Mouse (Mus musculus) kidney, embryonic 16.5 days (tissue): ENCODE measurements around the gene Tecpr2. TPM values are rescaled to one million over a fixed set of nuclear protein-coding genes. Genes with fewer than 3 reads are reported as not detected.
A peak's percentile ranks its signal among the peaks of the same experiment; 100 is the strongest.

Experiments
- ATAC-seq: fragments of 200-750 bp; cut with Nextera tagmentation; 2 replicates; pipeline ENCODE4 v1.8.0; 2017; ENCODE audit warnings: moderate TSS enrichment; ENCODE audit not compliant: low FRiP score, low TSS enrichment
- H3K27ac ChIP-seq: fragments of 300-500 bp; sonication (generic); 2 replicates; pipeline ENCODE4 v1.5.1; 2014; ENCODE audit warnings: low read length
- H3K27me3 ChIP-seq: fragments of 300-500 bp; sonication (generic); 2 replicates; pipeline ENCODE4 v1.6.1; 2014; ENCODE audit warnings: low read length, control low read depth, mixed read lengths; ENCODE audit not compliant: insufficient read depth
- H3K36me3 ChIP-seq: fragments of 300-500 bp; sonication (generic); 2 replicates; pipeline ENCODE4 v1.6.1; 2014; ENCODE audit warnings: low read length, control low read depth, mixed read lengths; ENCODE audit not compliant: insufficient read depth
- H3K4me1 ChIP-seq: fragments of 300-500 bp; sonication (generic); 2 replicates; pipeline ENCODE4 v1.6.1; 2014; ENCODE audit warnings: low read length, control low read depth, mixed read lengths; ENCODE audit not compliant: insufficient read depth
- H3K4me2 ChIP-seq: fragments of 300-500 bp; sonication (generic); replicated peaks from 2 replicates; pipeline ENCODE4 v1.6.1; 2014; ENCODE audit warnings: low read depth, low read length
- H3K4me3 ChIP-seq: fragments of 300-500 bp; sonication (generic); 2 replicates; pipeline ENCODE4 v1.5.1; 2014; ENCODE audit warnings: mild to moderate bottlenecking, low read length
- H3K9ac ChIP-seq: fragments of 300-500 bp; sonication (generic); replicated peaks from 2 replicates; pipeline ENCODE4 v1.6.1; 2014; ENCODE audit warnings: low read length
- H3K9me3 ChIP-seq: fragments of 300-500 bp; sonication (generic); 2 replicates; pipeline ENCODE4 v1.6.1; 2016; ENCODE audit warnings: low read length, control low read depth
- whole genome bisulfite sequencing: fragments of 180-500 bp; shearing (Covaris S2); extraction: QIAGEN DNeasy Blood & Tissue Kit; methylation state at CpG from one replicate; pipeline ENCODE4 v1.1.7; 2014; 5-methylcytosine and 5-hydroxymethylcytosine counted together
- polyA plus RNA-seq: library from polyadenylated mRNA; unstranded; fragments of >200 nt; fragmentation: Nextera tagmentation; extraction: Ambion mirVana; gene quantifications from 2 replicates; pipeline ENCODE4 v1.2.1, GENCODE M21; 2015

Gene Tecpr2
- polyA plus RNA-seq, result 3.6 and 4.5 TPM in 2 replicates

DNA sequence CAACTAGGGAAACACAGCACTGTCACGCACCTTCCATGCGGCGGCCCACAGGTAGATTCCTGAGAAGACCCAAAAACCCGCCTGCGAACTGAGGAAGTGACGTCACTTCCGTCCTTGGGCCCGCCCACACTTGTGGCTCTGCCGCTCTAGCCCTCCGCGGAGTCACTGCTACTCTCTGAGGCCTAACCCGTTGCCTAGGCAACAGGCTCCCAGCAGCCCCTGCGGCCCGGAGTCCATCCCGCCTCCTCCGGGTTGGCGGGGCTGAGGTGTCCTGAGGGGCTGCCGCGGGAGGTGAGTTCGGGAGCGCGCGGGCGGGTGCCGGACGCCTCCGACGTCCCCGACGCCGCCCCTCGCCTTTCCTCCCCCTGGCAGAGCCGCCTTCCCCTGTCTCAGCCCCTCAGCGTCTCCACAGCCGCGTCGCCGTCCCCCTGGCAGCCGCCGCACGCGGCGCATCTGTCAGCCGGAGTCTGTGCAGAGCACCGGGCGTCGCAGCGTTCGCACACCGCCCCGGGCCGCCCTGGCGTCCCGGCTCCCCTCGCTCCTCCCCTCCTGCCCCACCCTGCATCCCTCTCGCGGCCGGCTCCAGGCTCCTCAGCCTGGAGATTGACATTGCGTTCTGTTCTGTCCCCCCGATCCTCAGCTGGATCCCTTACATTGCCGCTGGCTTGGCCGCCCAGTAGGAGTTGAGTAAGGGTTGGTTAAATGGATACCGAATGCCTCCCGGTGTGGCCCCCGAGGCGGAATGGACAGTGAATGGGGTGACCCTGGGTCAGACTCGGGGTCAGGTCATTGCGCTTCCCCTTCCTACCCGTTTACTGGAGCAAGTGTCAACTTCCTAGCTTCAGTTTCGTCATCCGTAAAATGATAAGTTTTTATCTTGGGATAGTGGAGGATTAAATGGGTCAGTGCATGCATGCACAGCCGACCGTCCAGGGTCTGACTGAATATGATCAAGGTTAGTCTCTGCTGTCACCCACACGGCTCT, at the start of gene Tecpr2, which contains the start of gene Cinp:
TSS of gene Tecpr2 (plus strand) at position 229 of the 985 bp plus-strand sequence.
TSS of gene Cinp (minus strand) at position 110 of the 985 bp plus-strand sequence.
- Histone ChIP-seq H3K9me3 (no peaks in the 10 kb centered on the region), H3K4me1 (peaks cover 15% of the 10 kb centered on the region), H3K9ac (peak within 1 kb of the TSS; percentile 90), H3K4me3 (peak within 1 kb of the TSS; percentile 86), H3K4me2 (peak within 1 kb of the TSS; percentile 96), H3K36me3 (no peaks in the 10 kb centered on the region), H3K27me3 (no peaks in the 10 kb centered on the region), H3K27ac (peak within 1 kb of the TSS; percentile 79)
- peak; percentile 99 for ATAC-seq
- under 1% methylated on average over 68 of the region's 74 CpGs for WGBS

DNA sequence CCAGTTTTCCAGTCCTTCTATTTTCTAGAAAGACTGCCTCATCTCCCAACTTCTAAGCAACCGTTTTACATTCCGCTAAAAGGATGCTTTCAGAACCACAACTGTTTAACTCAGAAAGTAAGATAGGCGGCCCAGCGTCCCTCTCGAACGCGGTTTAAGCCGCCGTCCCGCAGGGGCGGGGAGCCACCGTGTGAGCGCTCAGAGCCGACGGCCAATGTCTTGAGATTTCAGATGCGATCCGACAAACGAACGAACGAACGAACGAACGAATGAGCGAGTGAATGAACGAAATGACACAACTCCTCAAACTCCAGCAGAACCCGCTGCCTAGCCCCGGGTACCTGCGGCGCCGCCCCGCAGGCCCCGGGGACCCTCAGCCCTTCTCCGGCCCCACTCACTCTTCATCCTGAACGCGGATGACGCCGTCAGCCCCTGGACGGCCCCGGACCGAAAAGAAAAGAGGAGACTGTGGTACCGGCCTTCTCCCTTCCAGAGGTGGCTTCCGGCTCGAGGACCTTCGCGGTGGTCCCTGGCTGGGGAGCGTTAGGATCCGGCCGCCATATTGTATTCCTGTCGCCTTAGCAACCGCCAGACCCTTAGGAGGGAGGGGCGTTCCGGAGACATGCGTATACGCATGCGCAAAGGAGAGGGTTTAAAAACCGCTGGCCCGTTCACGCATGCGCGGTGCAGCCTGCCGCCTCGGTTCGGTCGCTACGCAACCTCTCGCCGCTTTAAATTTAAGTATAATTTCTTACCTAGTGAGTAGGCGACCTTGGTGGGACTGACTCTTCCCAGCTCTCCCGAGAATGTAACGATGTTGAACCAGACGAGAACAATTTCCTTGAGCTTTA, 48.5 kb upstream of the Tecpr2 start, which contains the start of gene Mok:
TSS of gene Mok (minus strand) at position 592 of the 851 bp plus-strand sequence.
- Histone ChIP-seq H3K27me3 (no peaks in the 10 kb centered on the region), H3K36me3 (no peaks in the 10 kb centered on the region), H3K27ac (0 out of 2 replicates have a peak within 1 kb of the TSS, but pooled peaks have one; percentile 20), H3K4me2 (peak within 1 kb of the TSS; percentile 78), H3K9ac (peak within 1 kb of the TSS; percentile 71), H3K4me3 (peak within 1 kb of the TSS; percentile 86), H3K9me3 (no peaks in the 10 kb centered on the region), H3K4me1 (peaks cover 14% of the 10 kb centered on the region)
- under 1% methylated on average over 71 of the region's 71 CpGs for WGBS
- ATAC-seq, result peak; percentile 43

DNA sequence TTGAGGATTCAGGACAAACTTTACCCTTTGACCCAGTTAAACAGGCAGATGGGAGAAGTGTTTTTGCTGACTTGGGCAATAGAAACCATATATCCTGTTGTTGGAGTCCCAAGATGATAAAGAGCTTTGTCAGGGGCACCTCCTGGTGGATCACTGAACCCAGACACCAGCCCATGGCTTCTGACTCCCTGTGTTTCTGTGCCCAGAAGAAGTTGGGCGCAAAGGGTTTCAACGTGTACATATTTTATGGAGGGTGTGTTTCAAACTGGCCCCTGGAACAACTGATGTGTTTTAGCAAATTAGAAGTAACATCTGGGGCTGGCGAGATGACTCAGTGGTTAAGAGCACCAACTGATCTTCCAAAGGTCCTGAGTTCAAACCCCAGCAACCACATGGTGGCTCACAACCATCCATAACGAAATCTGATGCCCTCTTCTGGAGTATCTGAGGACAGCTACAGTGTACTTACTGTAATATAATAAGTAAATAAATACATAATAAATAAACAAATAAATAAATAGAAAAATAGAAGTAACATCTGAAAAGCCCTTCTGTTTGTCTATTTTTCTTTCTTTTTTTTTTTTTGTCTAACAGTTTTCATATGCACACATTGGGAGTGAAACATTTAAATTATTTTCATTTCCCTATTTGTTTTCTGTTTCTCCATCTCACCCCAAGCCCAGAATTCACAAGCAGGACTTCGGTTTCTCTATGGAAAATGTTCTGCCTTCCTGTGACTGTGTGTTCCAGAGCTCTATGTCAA, 47.2 kb upstream of the Tecpr2 start:
- Histone ChIP-seq H3K36me3 (no peaks in the 10 kb centered on the region), H3K27ac (no peak overlapping the region), H3K27me3 (no peaks in the 10 kb centered on the region), H3K9ac (no peak overlapping the region), H3K4me2 (no peak overlapping the region), H3K4me3 (no peak overlapping the region), H3K4me1 (peaks cover 18% of the 10 kb centered on the region), H3K9me3 (no peaks in the 10 kb centered on the region)
- ATAC-seq, result no peak
- whole genome bisulfite sequencing, result 70% methylated on average over 5 of the region's 5 CpGs

DNA sequence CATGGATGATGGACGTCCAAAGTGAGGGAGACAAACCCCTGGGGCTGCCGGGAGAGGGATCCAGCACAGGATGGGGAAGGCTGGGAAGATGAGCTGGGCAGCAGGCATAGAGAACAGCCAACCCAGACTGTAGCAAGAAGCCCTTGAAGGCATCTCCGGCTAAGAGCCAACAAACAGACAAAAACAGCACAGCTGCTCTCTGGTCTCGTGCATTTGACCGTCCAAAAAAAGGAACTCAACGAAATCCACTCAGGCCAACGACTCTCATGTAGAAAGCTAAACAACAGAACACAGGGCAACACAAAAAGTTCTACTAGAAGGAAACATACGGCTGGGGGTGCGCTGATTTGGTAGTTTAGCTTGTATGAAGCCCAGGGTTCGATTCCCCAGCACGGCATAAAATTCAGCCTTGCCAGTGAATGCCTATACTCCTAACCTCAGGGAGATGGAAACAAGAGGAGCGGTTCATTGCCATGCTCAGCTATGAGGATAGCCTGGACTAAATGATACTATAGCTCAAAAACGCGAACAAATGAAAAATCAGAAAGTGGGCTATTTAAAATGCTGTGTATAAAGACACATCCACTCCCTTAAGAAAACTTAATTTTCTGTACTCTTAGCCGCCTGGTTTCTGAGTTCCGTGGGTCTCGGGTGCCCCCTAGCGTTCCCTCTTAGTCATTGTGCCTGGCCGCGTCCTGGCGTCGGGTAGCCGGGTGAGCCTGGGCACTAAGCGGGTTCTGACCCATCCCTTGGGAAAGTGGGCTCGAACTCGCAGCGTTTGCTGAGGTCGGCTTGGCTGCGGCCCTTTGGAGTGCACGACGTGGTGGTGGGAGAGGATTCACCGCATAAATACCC, 45.6 kb upstream of the Tecpr2 start:
- Histone ChIP-seq H3K27ac (no peak overlapping the region), H3K27me3 (no peaks in the 10 kb centered on the region), H3K9ac (peak overlapping the region; percentile 59), H3K4me3 (peak overlapping the region; percentile 65), H3K4me1 (peaks cover 14% of the 10 kb centered on the region), H3K9me3 (no peaks in the 10 kb centered on the region), H3K4me2 (peak overlapping the region; percentile 84), H3K36me3 (no peaks in the 10 kb centered on the region)
- WGBS, result 21% methylated on average over 32 of the region's 32 CpGs
- ATAC-seq, result no peak

DNA sequence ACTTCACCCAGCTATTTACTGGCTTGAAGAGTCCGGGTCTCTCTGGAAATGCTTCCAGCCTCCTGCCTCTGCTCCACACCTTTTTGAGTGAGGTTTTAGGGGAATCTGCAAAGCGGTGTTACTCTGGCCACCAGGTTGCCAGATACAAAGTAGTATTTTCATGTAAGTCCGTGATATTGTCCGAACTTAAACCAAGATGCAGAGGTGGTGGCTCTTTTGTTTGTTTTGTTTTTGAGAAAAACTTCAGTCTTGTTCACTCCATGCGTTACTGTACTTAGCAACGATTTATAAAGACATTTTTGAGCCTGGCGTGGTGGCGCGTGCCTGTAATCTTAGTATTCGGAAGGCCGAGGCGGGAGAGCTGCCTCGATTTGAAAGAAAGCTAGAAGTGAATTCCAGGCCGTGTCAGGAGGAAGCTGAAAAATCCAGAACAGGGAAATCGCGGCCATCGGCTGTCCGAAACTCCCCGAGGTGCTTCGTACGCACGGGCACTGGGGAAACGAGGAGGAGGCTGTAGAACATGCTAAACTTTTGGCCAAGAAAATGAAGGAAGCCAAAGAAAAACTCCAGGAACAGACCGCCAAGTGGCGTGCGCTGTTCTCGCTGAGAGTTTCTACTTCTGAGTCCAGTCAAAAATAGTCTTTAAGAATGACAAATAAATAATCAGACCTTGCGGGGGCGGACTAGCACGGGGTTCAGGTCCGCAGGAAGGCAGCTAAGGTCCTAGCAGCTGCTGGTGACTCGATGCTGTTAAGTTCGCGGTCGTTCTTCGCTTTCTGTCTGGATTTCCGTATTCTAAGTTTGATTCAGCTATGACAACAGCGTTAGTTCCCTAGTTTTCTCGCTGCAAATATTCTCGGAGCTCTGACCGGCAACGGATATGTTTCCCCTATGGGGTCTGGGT, 44.6 kb upstream of the Tecpr2 start:
- Histone ChIP-seq H3K36me3 (no peaks in the 10 kb centered on the region), H3K4me3 (peak overlapping the region; percentile 65), H3K9ac (peak overlapping the region; percentile 59), H3K27me3 (no peaks in the 10 kb centered on the region), H3K4me2 (peak overlapping the region; percentile 84), H3K4me1 (peaks cover 14% of the 10 kb centered on the region), H3K9me3 (no peaks in the 10 kb centered on the region), H3K27ac (peak overlapping the region; percentile 81)
- under 1% methylated on average over 42 of the region's 42 CpGs for WGBS
- peak; percentile 13 for ATAC-seq

- Histone ChIP-seq H3K27ac (peak overlapping the region; percentile 87), H3K4me3 (peak overlapping the region; percentile 65), H3K27me3 (no peaks in the 10 kb centered on the region), H3K4me2 (peak overlapping the region; percentile 84), H3K9ac (peak overlapping the region; percentile 72), H3K36me3 (no peaks in the 10 kb centered on the region), H3K4me1 (peaks cover 7% of the 10 kb centered on the region; the same call in 1 of the 2 replicates), H3K9me3 (no peaks in the 10 kb centered on the region)
- under 1% methylated on average over 36 of the region's 36 CpGs for WGBS
- peak; percentile 95 for ATAC-seq
Observed at GRCm38 (mm10) chr12:110845131-110845880, 43.8 kb upstream of the Tecpr2 start.

GRCm38 (mm10) chr12:110846191-110846765, 42.8 kb upstream of the Tecpr2 start:
- Histone ChIP-seq H3K4me3 (peak overlapping the region; percentile 65), H3K4me1 (peaks cover 14% of the 10 kb centered on the region), H3K36me3 (no peaks in the 10 kb centered on the region), H3K9me3 (no peaks in the 10 kb centered on the region), H3K27me3 (no peaks in the 10 kb centered on the region), H3K9ac (peak overlapping the region; percentile 72), H3K4me2 (peak overlapping the region; percentile 84), H3K27ac (no peak overlapping the region)
- 67% methylated on average over 6 of the region's 6 CpGs for WGBS
- ATAC-seq, result no peak
